Mouse (Mus musculus) urinary bladder, adult 18-20 months (tissue): ENCODE results near the gene Usp46.

ENCODE experiments used
- DNase-seq, 2 experiments: peaks; one replicate each; pipeline ENCODE4 v3.0.0; 2022; ENCODE audit warnings: low spot score in 2 of 2, mixed read lengths in 2 of 2

Gene Usp46

GRCm38 (mm10) chr5:73955005-73955404 lies 113.2 kb downstream of the Usp46 start:
- no peak for DNase-seq

- DNase-seq = no peak
Observed at GRCm38 (mm10) chr5:73953066-73953614, 115.1 kb downstream of the Usp46 start.

- DNase-seq = no peak
Observed at GRCm38 (mm10) chr5:73951649-73952000, 116.6 kb downstream of the Usp46 start.

- DNase-seq = no peak
Observed at GRCm38 (mm10) chr5:73950809-73951648, 117.2 kb downstream of the Usp46 start.
